Mouse (Mus musculus): Measurements from ENCODE around the gene Olfr1196. TPM values are rescaled to one million over a fixed set of nuclear protein-coding genes. Genes with fewer than 3 reads are reported as not detected.
"Not testable (repeated sequence)": the region's sequence is repeated elsewhere in the genome, so short reads cannot be mapped to it uniquely, and the experiment has no call there.

Gene Olfr1196
- not detected for polyA plus RNA-seq (2017; shearing (Covaris generic))

GRCm38 (mm10) chr2:88704497-88704896 lies at the start of gene Olfr1196:
Olfr1196 (minus strand) TSS chr2:88704597.
- no peak for ATAC-seq

GRCm38 (mm10) chr2:88751270-88751669 lies 46.9 kb upstream of the Olfr1196 start, which contains the start of gene Olfr1198:
Olfr1198 (minus strand) TSS chr2:88751370.
- no peak for ATAC-seq

DNA sequence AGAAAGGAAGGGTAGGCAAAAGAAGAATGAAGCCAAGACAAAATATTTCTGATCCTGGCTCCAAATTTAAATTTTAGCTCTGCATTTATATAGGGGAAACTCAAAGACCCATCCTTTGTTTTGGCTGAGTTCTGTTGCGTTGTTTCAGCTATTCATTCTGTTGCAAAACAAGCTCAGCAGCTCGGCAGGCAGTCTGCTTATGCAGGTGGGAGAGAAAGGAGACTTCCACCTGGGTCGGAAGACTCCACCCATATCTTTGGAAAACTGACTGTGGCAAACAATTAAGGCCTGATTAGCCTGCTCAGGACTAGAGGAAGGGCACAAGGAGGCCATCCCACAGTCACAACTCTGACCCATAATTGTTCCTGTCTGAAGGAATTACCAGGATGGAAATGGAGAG lies 39.0 kb upstream of the Olfr1196 start:
- no peak for ATAC-seq

DNA sequence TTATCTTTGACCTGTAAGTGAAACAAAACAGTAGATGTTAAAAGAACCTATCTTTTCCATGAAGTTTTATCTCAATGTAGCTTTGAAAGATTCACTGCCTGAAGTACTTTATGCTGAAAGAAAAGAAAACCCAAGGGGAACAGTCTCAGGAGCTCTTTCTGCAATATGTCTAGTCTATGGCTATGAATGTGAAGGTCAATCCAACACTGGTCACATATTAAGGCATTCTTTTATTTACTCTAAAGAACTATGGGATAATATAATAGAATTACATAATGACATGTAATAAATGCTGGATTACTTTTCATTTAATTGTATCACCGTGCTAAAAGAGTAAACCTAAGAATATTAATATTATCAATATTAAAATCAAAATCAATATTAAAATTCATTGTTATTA lies 27.9 kb upstream of the Olfr1196 start, which contains the start of gene Olfr1197:
Gene Olfr1197 (minus strand): TSS at position 101 of the 400 bp plus-strand sequence.
- ATAC-seq = no peak

GRCm38 (mm10) chr2:88689087-88689486 lies 15.3 kb downstream of the Olfr1196 start, which contains the start of gene Olfr1195:
Olfr1195 (minus strand) TSS chr2:88689187.
- ATAC-seq = no peak

- not testable (repeated sequence) for ATAC-seq
These were observed 29.1 kb downstream of the Olfr1196 start, which contains the start of gene Olfr1193 for GRCm38 (mm10) chr2:88675328-88675727. Olfr1193 (plus strand) TSS chr2:88675628.

- no peak for ATAC-seq
These were observed 56.2 kb downstream of the Olfr1196 start, which contains the start of gene Olfr1192-ps1 for GRCm38 (mm10) chr2:88648209-88648608. Olfr1192-ps1 (plus strand) TSS chr2:88648509.

Other genes starting within 250 kb of the Olfr1196 start
- gene Olfr1183, start 249.7 kb downstream of the Olfr1196 start, polyA plus RNA-seq (2017; shearing (Covaris generic)) = under 1 TPM in 1 of 3 experiments, not detected in 2; 0.13 TPM
- gene Olfr1184, start 221.0 kb downstream of the Olfr1196 start, polyA plus RNA-seq (2017; shearing (Covaris generic)) = not detected
- not detected for gene Olfr1185-ps1, start 211.3 kb downstream of the Olfr1196 start, polyA plus RNA-seq (2017; shearing (Covaris generic))
- gene Olfr1186, start 186.0 kb downstream of the Olfr1196 start, polyA plus RNA-seq (2017; shearing (Covaris generic)) = not detected
- gene Olfr1188, start 147.7 kb downstream of the Olfr1196 start, polyA plus RNA-seq (2017; shearing (Covaris generic)) = not detected
- not detected for gene Olfr1189, start 118.1 kb downstream of the Olfr1196 start, polyA plus RNA-seq (2017; shearing (Covaris generic))
- gene Olfr1191-ps1, start 64.1 kb downstream of the Olfr1196 start, polyA plus RNA-seq (2017; shearing (Covaris generic)) = not detected
- under 1 TPM in 1 of 3 experiments, not detected in 2; 0.08 TPM for gene Olfr1192-ps1, start 56.1 kb downstream of the Olfr1196 start, polyA plus RNA-seq (2017; shearing (Covaris generic))
- gene Olfr1193, start 29.0 kb downstream of the Olfr1196 start, polyA plus RNA-seq (2017; shearing (Covaris generic)) = not detected
- under 1 TPM in 1 of 3 experiments, not detected in 2; 0.14 TPM for gene Olfr1195, start 15.4 kb downstream of the Olfr1196 start, polyA plus RNA-seq (2017; shearing (Covaris generic))
- not detected for gene Olfr1197, start 27.8 kb upstream of the Olfr1196 start, polyA plus RNA-seq (2017; shearing (Covaris generic))
- not detected for gene Olfr1198, start 46.8 kb upstream of the Olfr1196 start, polyA plus RNA-seq (2017; shearing (Covaris generic))
- gene Olfr1199, start 55.9 kb upstream of the Olfr1196 start, polyA plus RNA-seq (2017; shearing (Covaris generic)) = not detected
- not detected for gene Olfr1200, start 65.9 kb upstream of the Olfr1196 start, polyA plus RNA-seq (2017; shearing (Covaris generic))
- gene Olfr1201, start 88.4 kb upstream of the Olfr1196 start, polyA plus RNA-seq (2017; shearing (Covaris generic)) = not detected
- gene Olfr1202, start 109.9 kb upstream of the Olfr1196 start, polyA plus RNA-seq (2017; shearing (Covaris generic)) = not detected
- gene Olfr1205, start 125.1 kb upstream of the Olfr1196 start, polyA plus RNA-seq (2017; shearing (Covaris generic)) = not detected
- gene Olfr1204, start 144.7 kb upstream of the Olfr1196 start, polyA plus RNA-seq (2017; shearing (Covaris generic)) = not detected
- gene Olfr1206, start 158.6 kb upstream of the Olfr1196 start, polyA plus RNA-seq (2017; shearing (Covaris generic)) = under 1 TPM in 1 of 3 experiments, not detected in 2; 0.62 TPM
- not detected for gene Olfr1208, start 197.7 kb upstream of the Olfr1196 start, polyA plus RNA-seq (2017; shearing (Covaris generic))
- not detected for gene Olfr1209, start 210.6 kb upstream of the Olfr1196 start, polyA plus RNA-seq (2017; shearing (Covaris generic))
- gene Olfr1211, start 233.5 kb upstream of the Olfr1196 start, polyA plus RNA-seq (2017; shearing (Covaris generic)) = not detected
- not detected for gene Olfr1212, start 249.4 kb upstream of the Olfr1196 start, polyA plus RNA-seq (2017; shearing (Covaris generic))